Mouse (Mus musculus) stomach, postnatal 0 days (tissue): Measurements from ENCODE around the gene Son.

Experiments used
- CTCF ChIP-seq: IDR thresholded peaks from 2 replicates; pipeline ENCODE4 v1.5.1; 2016; ENCODE audit warnings: antibody characterized with exemption, low read depth, mild to moderate bottlenecking, moderate library complexity
- EP300 ChIP-seq: optimal IDR thresholded peaks from 2 replicates; pipeline ENCODE3; 2016; ENCODE audit warnings: antibody characterized with exemption

DNA sequence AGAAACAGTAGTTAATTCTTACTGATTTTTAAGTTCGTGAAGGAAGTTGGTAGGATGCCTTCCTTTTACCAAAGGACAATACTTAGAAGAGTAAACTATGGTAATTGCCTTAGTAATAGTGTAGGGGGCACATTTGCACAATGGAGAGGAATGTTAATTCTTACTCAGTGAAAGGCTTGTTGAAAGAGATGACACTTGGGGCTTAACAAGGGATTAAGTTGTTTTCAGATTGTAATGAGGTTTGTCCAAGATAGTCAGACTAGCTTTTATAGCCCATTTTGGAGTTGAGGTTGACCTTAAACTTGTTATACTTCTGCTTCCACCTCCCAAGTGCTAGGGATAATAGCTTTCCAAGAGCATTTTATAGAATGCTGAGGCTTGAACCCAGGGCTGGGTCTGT is 14.1 kb downstream of the Son start:
- TF ChIP-seq EP300 (no peak), CTCF (no peak)
